Mouse (Mus musculus) heart, embryonic 13.5 days (tissue): ENCODE results near the gene Doc2g. TPM values are rescaled to one million over a fixed set of nuclear protein-coding genes. Genes with fewer than 3 reads are reported as not detected.
"Not testable (repeated sequence)": the region's sequence is repeated elsewhere in the genome, so short reads cannot be mapped to it uniquely, and the experiment has no call there.

Experiments used
- ATAC-seq: fragments of 200-750 bp; cut with Nextera tagmentation; 2 replicates; pipeline ENCODE4 v1.8.0; 2017; ENCODE audit warnings: moderate TSS enrichment; ENCODE audit not compliant: insufficient number of reproducible peaks, low FRiP score, low TSS enrichment; ENCODE audit errors: extremely low read depth
- H3K27ac ChIP-seq: fragments of 300-500 bp; sonication (generic); replicated peaks from 2 replicates; pipeline ENCODE4 v1.5.1; 2015; ENCODE audit warnings: moderate library complexity, mild to moderate bottlenecking, inconsistent platforms
- H3K27me3 ChIP-seq: fragments of 300-500 bp; sonication (generic); replicated peaks from 2 replicates; pipeline ENCODE4 v1.6.1; 2015; ENCODE audit warnings: mild to moderate bottlenecking, inconsistent platforms
- H3K36me3 ChIP-seq: fragments of 300-500 bp; sonication (generic); 2 replicates; pipeline ENCODE4 v1.6.1; 2015; ENCODE audit warnings: mild to moderate bottlenecking, inconsistent platforms
- H3K4me1 ChIP-seq: fragments of 300-500 bp; sonication (generic); 2 replicates; pipeline ENCODE4 v1.6.1; 2015; ENCODE audit warnings: inconsistent platforms
- H3K4me2 ChIP-seq: fragments of 300-500 bp; sonication (generic); 2 replicates; pipeline ENCODE4 v1.6.1; 2015; ENCODE audit warnings: inconsistent platforms, mild to moderate bottlenecking, moderate library complexity
- H3K4me3 ChIP-seq: fragments of 300-500 bp; sonication (generic); 2 replicates; pipeline ENCODE4 v1.5.1; 2015; ENCODE audit warnings: moderate library complexity, mild to moderate bottlenecking, inconsistent platforms
- H3K9ac ChIP-seq: fragments of 300-500 bp; sonication (generic); 2 replicates; pipeline ENCODE4 v1.6.1; 2015; ENCODE audit warnings: inconsistent platforms, mild to moderate bottlenecking, moderate library complexity
- H3K9me3 ChIP-seq: fragments of 300-500 bp; sonication (generic); 2 replicates; pipeline ENCODE4 v1.6.1; 2016; ENCODE audit warnings: inconsistent platforms
- WGBS: fragments of 180-500 bp; shearing (Covaris S2); methylation state at CpG from one replicate; pipeline ENCODE4 v1.1.7; 2015; ENCODE audit warnings: mixed read lengths; 5-methylcytosine and 5-hydroxymethylcytosine counted together
- polyA plus RNA-seq: library from polyadenylated mRNA; unstranded; fragments of >200 nt; fragmentation: Nextera tagmentation; extraction: Ambion mirVana; gene quantifications from 2 replicates; pipeline ENCODE4 v1.2.1, GENCODE M21; 2015

The Doc2g gene
- 80.5 and 99.3 TPM in 2 replicates for polyA plus RNA-seq

DNA sequence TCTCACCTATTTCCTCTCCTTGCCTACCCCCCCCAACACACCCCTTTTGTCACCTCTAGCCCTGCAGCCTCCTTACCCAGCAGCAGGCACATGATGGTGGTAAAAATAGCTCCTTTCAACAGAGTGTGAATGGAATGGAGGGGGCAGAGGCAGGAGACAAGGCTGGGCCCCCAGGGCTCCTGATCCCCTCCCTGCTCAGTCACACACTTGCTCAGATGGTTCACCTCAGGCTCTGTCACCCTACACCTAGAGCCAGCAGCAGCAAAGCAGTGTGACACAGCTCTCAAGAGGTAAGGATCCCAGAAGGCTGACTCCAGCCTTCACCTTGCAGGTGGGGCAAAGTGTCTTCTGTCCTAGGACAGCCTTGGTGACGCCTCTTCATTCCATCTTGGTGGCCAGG lies at the start of gene Doc2g:
TSS of gene Doc2g (plus strand) at position 202 of the 400 bp plus-strand sequence.
- peak within 1 kb of the TSS; percentile 98 for H3K27ac ChIP-seq
- peak within 1 kb of the TSS; percentile 95 for H3K9ac ChIP-seq
- WGBS = 46% methylated on average over 1 of the region's 1 CpGs
- ATAC-seq = no peak
- peak within 1 kb of the TSS; percentile 42 for H3K4me3 ChIP-seq
- H3K27me3 ChIP-seq = no peaks in the 10 kb centered on the region
- no peaks in the 10 kb centered on the region for H3K9me3 ChIP-seq
- H3K4me2 ChIP-seq = peak within 1 kb of the TSS; percentile 65
- peaks cover 38% of the 10 kb centered on the region for H3K36me3 ChIP-seq
- peaks cover 58% of the 10 kb centered on the region for H3K4me1 ChIP-seq

DNA sequence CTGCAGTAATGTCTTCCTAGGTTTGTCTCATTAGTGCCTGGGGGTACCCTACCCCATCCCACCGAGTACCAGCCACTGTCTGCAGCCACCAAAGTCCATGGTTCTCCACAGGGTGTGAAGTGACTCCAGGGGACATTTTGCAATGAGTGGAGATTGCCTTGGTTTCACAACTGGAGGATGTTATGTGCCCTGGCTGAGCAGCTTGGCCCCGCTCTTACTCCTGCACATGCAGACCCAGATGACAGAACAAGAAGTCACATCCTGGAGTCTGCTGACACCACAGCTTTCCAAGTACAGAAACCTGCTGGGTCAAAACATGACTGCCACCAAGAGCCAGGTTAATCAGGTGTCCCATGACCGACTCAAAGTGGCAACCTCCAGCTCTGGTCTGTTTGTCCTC lies 48.1 kb upstream of the Doc2g start:
- no peak for ATAC-seq

DNA sequence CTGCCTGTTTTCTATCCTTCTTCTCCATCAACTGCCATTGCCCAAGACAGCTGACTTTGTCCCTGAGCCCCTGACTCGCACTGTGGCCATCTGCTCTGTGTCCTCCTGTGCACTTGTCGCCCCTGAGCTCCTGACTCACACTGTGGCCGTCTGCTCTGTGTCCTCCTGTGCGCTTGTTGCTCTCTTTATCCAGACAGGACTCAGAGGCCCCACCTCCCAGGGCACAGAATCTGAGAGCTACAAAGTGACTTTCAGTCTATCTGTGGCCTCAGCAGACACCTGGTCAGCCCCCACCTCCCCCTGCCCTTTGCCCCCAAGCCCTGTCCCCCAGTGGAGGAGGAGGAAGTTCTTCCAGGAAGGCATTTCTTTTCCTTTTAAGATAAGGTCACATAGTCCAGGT lies 47.3 kb upstream of the Doc2g start:
- Histone ChIP-seq H3K4me3 (no peak overlapping the region), H3K4me2 (no peak overlapping the region), H3K36me3 (no peaks in the 10 kb centered on the region), H3K9ac (no peak overlapping the region), H3K9me3 (0 out of 2 replicates have a peak, but pooled peaks cover 2% of the 10 kb centered on the region), H3K4me1 (peaks cover 5% of the 10 kb centered on the region; the same call in 1 of the 2 replicates), H3K27me3 (peaks cover 6% of the 10 kb centered on the region; the same call in 1 of the 2 replicates), H3K27ac (no peak overlapping the region)
- 19% methylated on average over 4 of the region's 4 CpGs for WGBS
- ATAC-seq = no peak

More for the DNA sequence above, 48.1 kb upstream of the Doc2g start:
- H3K36me3 ChIP-seq = no peaks in the 10 kb centered on the region
- no peak overlapping the region for H3K4me2 ChIP-seq
- H3K27me3 ChIP-seq = peaks cover 6% of the 10 kb centered on the region; the same call in 1 of the 2 replicates
- H3K4me3 ChIP-seq = no peak overlapping the region
- H3K9me3 ChIP-seq = 0 out of 2 replicates have a peak, but pooled peaks cover 3% of the 10 kb centered on the region
- H3K9ac ChIP-seq = no peak overlapping the region
- H3K27ac ChIP-seq = no peak overlapping the region
- peaks cover 5% of the 10 kb centered on the region; the same call in 1 of the 2 replicates for H3K4me1 ChIP-seq
- WGBS = 73% methylated on average over 3 of the region's 3 CpGs

DNA sequence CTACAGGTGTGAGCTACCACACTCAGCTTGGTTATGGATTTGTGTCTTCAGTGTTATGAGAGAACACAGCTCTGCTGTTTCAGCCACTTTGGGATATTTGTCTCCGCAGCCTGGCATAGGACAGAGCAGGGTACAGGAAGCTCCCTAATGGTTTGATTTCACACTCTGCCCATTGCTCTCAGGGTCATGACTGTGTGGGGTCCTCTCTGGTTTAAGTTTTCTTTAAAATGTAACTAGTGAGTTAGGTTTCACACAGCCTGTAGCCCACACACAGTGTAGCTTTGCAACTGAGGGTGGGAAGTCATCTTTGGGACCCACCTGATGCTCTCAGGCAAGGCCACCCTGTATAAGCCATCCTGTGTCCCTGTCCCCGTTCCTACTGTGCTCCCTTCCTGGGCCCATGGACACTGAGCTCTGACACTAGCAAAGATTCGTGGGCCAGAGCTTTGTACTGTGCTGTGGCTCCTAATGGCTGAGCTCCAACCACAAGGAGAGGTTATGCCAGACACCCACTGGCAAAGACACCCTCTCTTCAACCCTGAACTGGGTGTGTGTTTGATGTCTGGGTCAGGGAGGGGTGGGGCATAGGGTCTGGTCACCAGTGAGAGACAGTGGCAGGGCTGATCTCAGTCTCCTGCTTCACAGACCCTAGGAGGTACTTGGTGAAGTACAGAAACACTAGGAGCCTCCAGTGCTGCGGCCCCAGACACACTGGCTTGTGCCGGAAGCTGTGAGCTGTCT lies 45.6 kb upstream of the Doc2g start:
- H3K36me3 ChIP-seq, H3K4me1 ChIP-seq, H3K9ac ChIP-seq, H3K9me3 ChIP-seq, H3K4me2 ChIP-seq, H3K4me3 ChIP-seq, ATAC-seq, H3K27me3 ChIP-seq, H3K27ac ChIP-seq: not testable (repeated sequence)
- WGBS = 74% methylated on average over 4 of the region's 5 CpGs

DNA sequence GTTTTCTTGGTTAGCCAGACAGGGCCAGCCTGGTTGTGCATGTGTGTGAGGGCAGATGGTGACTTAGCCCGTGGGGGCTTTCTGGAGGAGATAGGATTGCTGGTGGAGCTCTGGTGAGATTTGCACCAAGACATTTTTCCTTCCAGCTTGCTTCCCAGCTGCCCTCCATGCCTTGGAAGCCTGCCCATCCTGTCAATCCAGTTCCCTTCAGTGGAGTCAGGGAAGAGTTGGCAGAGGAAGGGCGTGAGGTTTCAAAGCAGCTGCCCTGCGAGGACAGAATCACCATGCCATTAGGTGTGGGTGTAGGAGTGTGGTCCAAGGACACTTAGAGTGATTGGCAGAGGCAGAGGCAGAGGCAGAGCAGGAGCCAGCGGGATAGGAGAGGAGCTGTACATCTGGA lies 44.6 kb upstream of the Doc2g start, which contains the start of gene Aldh3b3:
TSS of gene Aldh3b3 (plus strand) at position 176 of the 400 bp plus-strand sequence.
- 53% methylated on average over 4 of the region's 4 CpGs for WGBS
- H3K27me3 ChIP-seq = peaks cover 6% of the 10 kb centered on the region; the same call in 1 of the 2 replicates
- H3K4me1 ChIP-seq = peaks cover 5% of the 10 kb centered on the region; the same call in 1 of the 2 replicates
- H3K36me3 ChIP-seq = no peaks in the 10 kb centered on the region
- H3K27ac ChIP-seq = no peak within 1 kb of the TSS
- no peak within 1 kb of the TSS for H3K4me2 ChIP-seq
- H3K9me3 ChIP-seq = no peaks in the 10 kb centered on the region
- no peak within 1 kb of the TSS for H3K9ac ChIP-seq
- no peak within 1 kb of the TSS for H3K4me3 ChIP-seq
- ATAC-seq = no peak

DNA sequence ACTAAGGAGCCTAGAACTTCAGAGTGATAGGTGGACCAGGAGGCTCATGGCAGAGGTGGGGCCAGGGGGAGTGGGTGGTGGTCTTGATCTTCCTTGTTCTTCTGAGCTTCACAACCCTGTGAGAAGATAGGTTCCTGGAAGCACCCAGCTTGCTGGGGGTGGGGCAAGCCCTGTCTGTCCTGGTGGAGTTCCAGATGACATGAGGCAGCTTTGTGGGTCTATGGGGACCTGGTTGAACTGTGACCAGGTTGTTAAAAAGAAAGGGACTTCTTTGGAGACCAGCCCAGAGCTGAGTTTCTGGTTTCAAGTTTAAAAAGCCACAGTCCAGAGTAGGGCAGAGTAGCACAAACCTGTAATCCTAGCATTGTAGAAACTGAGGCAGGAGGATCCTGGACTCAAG lies 44.1 kb upstream of the Doc2g start:
- ATAC-seq = no peak
- H3K9ac ChIP-seq = no peak overlapping the region
- no peaks in the 10 kb centered on the region for H3K9me3 ChIP-seq
- H3K36me3 ChIP-seq = no peaks in the 10 kb centered on the region
- H3K4me3 ChIP-seq = no peak overlapping the region
- peaks cover 5% of the 10 kb centered on the region; the same call in 1 of the 2 replicates for H3K4me1 ChIP-seq
- H3K27ac ChIP-seq = no peak overlapping the region
- H3K4me2 ChIP-seq = no peak overlapping the region
- peaks cover 6% of the 10 kb centered on the region; the same call in 1 of the 2 replicates for H3K27me3 ChIP-seq

DNA sequence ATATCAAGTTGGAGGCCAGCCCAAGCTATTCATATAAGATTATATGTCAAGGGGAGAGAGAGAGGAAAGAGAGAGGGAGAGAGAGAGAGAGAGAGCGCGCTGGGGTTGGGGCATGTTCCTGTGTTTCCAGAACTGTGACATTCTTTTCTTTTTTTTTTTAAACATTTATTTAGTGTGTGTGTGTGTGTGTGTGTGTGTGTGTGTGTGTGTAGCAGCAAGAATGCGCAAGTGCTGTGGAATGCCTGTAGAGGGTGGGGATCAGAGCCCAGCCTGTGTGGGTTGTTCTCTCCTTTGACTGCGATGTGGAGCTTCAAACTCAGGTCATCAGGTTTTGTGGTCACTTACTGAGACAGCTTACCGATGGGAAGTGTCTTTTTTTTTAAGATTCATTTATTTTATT lies 42.9 kb upstream of the Doc2g start:
- WGBS = 78% methylated on average over 5 of the region's 5 CpGs
- Histone ChIP-seq H3K36me3 (no peaks in the 10 kb centered on the region), H3K27ac (no peak overlapping the region), H3K4me3 (no peak overlapping the region), H3K9ac (no peak overlapping the region), H3K4me1 (peaks cover 5% of the 10 kb centered on the region; the same call in 1 of the 2 replicates), H3K27me3 (0 out of 2 replicates have a peak, but pooled peaks cover under 1% of the 10 kb centered on the region), H3K9me3 (no peaks in the 10 kb centered on the region), H3K4me2 (no peak overlapping the region)
- no peak for ATAC-seq

DNA sequence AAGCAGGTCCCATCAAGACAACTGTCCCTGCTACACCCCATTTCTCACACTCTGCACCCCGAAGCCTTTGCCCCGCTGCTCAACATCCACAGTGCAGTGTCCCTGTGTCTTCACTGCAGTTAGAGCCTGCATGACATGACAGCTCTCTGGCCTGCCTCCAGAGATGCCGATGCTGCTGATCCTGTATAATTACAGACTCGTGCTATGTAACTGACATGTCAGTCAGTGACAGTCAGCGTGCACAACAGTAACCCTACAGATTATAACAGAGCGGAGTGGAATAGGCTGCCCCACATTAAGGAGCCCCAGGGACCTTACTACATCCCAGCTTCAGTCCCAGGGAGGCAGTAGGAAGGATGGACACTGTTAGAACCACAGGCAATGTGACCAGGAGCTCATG lies 41.3 kb upstream of the Doc2g start:
- ATAC-seq, H3K27ac ChIP-seq, H3K4me2 ChIP-seq, H3K27me3 ChIP-seq, H3K4me1 ChIP-seq, H3K4me3 ChIP-seq, H3K9ac ChIP-seq, H3K36me3 ChIP-seq, H3K9me3 ChIP-seq: not testable (repeated sequence)
- WGBS = 60% methylated on average over 6 of the region's 6 CpGs

DNA sequence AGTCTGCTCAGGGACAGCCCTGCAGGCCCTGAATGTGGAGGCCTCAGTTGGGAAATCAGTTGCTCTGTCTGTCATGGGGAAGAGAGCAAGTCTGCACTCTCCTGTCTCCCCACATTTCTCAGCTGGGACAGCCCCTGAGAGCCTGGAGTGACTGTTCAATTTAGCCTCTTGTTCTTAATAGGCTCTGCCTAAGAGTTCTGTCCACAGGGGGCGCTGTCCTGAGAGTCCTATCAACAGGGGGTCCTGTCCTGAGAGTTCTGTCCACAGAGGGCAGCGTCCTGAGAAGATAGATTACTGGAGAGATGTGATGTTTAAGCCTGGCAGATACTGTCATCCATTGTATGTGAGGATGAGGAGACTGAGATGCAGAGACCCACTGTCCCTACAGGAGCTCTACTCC lies 40.6 kb upstream of the Doc2g start:
- ATAC-seq = no peak
- no peaks in the 10 kb centered on the region for H3K36me3 ChIP-seq
- H3K27me3 ChIP-seq = no peaks in the 10 kb centered on the region
- no peak overlapping the region for H3K4me3 ChIP-seq
- no peak overlapping the region for H3K4me2 ChIP-seq
- no peaks in the 10 kb centered on the region for H3K9me3 ChIP-seq
- WGBS = 20% methylated on average over 2 of the region's 2 CpGs
- H3K27ac ChIP-seq = no peak overlapping the region
- peaks cover 10% of the 10 kb centered on the region for H3K4me1 ChIP-seq
- H3K9ac ChIP-seq = no peak overlapping the region

DNA sequence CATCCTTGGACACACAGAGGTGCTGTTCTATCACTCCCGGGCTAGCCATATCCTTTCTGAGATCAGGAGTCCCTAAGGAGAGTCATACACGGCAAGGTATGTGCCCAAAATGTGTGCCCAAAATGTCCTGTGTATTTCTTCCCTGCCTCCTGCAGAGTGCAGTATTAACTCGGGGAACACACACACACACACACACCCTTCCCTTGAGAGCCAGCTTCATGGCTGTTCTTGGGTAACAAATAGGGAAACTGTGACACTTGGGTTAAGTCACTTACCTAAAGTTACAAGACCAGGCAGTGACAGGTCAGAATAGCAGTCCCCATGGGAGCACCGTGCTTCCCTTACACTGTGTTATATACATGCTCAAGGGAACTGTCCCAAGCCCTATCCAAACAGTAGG lies 39.1 kb upstream of the Doc2g start:
- 60% methylated on average over 4 of the region's 4 CpGs for WGBS
- H3K4me1 ChIP-seq = peaks cover 21% of the 10 kb centered on the region

DNA sequence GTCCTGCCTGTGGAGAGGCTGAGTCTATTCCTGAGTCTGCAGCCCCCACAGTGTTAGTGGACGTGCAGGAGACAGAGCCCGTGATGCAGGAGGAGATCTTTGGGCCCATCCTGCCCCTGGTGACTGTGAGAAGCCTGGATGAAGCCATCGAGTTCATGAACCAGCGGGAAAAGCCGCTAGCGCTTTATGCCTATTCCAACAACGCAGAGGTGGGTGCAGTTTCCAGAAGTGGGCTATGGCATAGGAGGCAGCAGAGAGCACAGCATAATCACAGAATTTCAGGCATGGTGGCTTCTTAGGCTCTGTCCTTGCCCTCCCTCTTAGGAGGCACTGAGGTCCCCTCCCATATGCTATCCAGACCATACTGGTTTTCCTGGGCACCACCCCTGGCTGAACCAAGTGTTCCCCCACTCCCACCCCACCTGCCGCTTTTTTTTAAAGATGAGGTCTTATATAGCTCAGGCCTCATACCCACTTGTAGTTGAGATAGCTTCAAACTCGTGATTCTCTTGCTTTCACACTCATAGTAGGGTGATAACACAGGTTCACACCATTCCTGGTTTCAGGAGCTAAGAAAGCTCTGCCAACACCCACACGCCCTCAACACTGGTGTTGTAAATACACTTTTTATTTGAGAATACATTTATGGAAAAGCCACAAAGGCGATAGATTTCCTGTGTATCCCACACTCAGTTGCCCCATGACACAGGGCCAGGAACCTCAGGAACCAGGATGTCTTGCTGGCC lies 36.6 kb upstream of the Doc2g start:
- ATAC-seq = no peak
- 62% methylated on average over 11 of the region's 11 CpGs for WGBS
- H3K27ac ChIP-seq = no peak overlapping the region
- no peak overlapping the region for H3K4me3 ChIP-seq
- no peaks in the 10 kb centered on the region for H3K36me3 ChIP-seq
- H3K4me2 ChIP-seq = no peak overlapping the region
- H3K9me3 ChIP-seq = no peaks in the 10 kb centered on the region
- H3K27me3 ChIP-seq = peaks cover 17% of the 10 kb centered on the region
- peaks cover 23% of the 10 kb centered on the region for H3K4me1 ChIP-seq
- no peak overlapping the region for H3K9ac ChIP-seq

More for the DNA sequence above, 39.1 kb upstream of the Doc2g start:
- Histone ChIP-seq H3K9ac (no peak overlapping the region), H3K27me3 (peaks cover 2% of the 10 kb centered on the region; the same call in 1 of the 2 replicates), H3K9me3 (no peaks in the 10 kb centered on the region), H3K4me3 (no peak overlapping the region), H3K36me3 (no peaks in the 10 kb centered on the region), H3K27ac (no peak overlapping the region), H3K4me2 (no peak overlapping the region)
- ATAC-seq = no peak
